Mouse (Mus musculus) hematopoietic stem cell, adult 5-6 weeks (primary cell): ENCODE measurements around the gene Slc27a3. TPM values are rescaled to one million over a fixed set of nuclear protein-coding genes. Genes with fewer than 3 reads are reported as not detected.

ENCODE experiments used
- ATAC-seq, 2 experiments: fragments of 125-278 bp in 1 of 2; replicated peaks in 1 of 2; 2 replicates each; pipeline ENCODE4 v1.8.0; 2016 to 2017; ENCODE audit warnings: inconsistent platforms in 2 of 2, mild to moderate bottlenecking in 2 of 2, moderate number of reproducible peaks in 2 of 2, low read depth in 1 of 2, moderate TSS enrichment in 1 of 2; ENCODE audit not compliant: low FRiP score in 2 of 2, poor library complexity in 2 of 2, severe bottlenecking in 2 of 2, insufficient read depth in 1 of 2, low TSS enrichment in 1 of 2
- total RNA-seq: library from RNA; stranded (forward); fragments of 172-1452, 232-1000 nt; gene quantifications from 2 replicates; pipeline ENCODE4 v1.2.3, GENCODE M21; 2017

Gene Slc27a3
- 0.60 and 1.1 TPM in 2 replicates for total RNA-seq

DNA sequence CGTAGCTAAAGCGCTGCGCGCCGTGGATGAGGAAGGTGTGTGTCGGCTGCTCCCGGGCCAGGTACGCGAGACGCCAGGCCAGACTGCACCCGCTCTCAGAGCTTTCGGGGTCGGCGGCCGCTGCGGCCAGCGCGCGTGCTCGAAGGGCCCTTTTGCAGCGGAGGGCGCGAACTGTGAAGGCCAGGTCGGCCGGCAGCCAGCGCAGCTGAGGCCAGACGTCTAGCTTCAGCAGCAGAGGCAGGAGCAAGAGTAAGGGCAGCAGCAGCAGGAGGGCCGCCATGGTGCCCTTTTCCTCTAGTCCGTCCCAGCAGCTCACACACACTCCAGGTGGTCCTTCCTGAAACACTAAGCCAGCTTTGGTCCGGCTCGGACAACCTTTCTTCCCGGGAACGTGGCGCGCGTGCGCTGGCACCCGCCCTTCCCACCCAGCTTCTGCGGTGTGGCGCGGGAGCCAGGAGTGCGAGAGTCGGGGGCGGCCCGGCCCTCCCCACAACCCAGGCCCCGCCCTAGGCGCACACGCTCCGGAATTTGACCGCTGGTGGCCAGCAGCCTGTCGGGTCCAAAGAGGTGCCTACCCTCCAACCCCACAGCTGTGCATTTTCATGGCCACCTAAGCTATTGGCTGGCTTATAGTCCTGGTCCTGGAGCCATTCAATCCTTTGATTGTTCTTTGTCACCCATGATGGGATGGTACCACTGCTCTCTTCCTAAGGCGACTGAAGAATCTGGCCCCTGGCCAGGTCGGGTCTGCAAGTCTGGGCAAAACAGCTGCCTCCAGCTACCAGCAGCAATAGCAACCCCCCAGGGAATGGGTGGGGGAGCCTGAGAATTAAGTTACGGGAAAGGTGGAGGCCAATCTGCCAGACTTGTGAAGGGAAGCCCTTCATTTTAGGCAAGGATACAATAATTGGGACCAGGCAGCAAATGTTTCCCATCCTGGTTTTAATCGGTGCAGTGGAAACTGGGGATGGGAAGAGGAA is at the start of gene Slc27a3:
Slc27a3 (minus strand) TSS at position 428 of the 980 bp plus-strand sequence.
- 0 out of 4 replicates have a peak, but pooled peaks of 1 of the 2 experiments have one; percentile 4 for ATAC-seq

DNA sequence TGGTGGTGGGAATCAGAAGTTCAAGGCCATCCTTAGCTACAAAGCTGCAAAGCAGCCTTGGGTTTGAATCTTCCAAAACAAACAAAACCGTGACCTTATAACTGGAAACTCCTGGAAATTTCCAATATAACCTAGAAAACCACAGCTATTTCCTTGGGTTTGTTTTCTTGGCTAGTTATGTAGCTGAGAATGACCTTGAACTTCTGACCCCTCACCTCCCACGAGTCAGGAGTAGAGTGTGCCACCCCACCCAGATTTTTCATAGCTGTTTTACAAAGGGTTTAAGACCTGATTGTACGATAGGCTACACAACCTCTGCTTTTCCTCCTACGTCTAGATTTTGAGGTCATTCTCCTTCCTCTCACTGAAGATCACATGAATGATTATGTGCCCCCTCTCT is 47.4 kb upstream of the Slc27a3 start:
- no peak for ATAC-seq

DNA sequence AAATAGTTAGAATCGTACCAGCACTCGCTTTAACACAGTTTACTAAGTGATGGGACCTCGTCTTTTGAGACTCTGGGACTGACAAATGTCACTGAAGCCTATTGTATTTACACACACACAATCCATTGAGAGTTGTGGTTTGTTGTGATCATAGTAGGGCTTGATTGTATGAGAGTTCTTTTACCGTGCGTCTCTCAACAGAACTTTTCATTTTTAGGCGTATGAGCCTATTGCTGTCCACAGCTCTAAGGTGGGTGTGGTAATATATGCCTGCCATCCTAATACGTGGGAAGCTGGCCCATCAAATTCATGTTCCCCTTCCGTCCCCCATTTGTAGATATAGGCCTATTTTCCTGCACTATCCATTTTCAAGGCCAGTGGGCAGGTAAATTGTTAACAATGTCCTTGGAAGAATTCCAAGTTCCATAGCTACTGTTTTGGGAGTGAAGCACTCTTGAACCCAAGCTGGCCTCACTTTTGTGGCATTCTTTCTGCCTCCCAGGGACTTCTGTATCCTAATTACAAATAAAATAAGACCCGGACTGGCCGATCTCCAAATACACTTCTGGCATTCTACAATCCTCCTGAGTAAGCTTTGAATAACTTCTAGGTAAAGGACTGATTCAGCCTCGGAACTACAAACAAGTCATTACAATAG is 44.5 kb upstream of the Slc27a3 start:
- ATAC-seq = no peak

DNA sequence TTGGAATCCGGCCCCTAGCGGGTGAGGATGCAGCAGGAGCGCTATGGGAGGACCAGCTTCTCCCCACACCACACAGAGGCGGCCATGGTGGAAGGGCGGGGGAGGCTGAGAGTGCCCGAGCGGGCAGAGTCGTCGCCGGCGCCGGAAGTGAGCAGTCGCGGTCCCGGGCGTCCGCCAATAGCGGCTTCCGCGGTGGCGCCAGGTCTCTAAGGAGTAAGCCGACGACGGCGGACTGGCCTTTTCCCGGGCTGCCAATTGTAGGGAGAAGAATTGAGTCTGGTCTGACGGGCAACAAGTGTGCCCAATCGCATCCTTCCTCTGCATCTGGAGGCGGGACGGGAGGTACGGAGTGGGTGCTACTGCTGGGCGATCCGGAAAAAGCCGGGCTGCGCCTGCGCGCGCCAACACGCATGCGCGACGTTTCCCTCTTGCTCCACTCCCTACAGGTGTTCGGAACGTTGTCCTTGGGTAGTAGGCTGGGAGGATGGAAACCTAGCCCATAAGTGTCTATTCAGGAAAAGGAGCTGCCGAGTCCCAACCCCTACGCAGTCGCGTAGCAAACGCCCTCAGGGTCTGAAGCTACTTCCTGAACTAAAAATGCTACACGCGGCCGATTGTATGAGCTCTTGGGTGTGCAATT is 43.8 kb upstream of the Slc27a3 start, which contains the start of gene Ints3:
Ints3 (minus strand) TSS at position 242 of the 640 bp plus-strand sequence.
- ATAC-seq = peak; percentile 99

- ATAC-seq = peak; percentile 28 to 41; a peak in 3 of 4 replicates
These were observed 43.1 kb upstream of the Slc27a3 start for GRCm38 (mm10) chr3:90432811-90433219.

- ATAC-seq = no peak
These were observed 42.6 kb upstream of the Slc27a3 start for GRCm38 (mm10) chr3:90432348-90432747.

DNA sequence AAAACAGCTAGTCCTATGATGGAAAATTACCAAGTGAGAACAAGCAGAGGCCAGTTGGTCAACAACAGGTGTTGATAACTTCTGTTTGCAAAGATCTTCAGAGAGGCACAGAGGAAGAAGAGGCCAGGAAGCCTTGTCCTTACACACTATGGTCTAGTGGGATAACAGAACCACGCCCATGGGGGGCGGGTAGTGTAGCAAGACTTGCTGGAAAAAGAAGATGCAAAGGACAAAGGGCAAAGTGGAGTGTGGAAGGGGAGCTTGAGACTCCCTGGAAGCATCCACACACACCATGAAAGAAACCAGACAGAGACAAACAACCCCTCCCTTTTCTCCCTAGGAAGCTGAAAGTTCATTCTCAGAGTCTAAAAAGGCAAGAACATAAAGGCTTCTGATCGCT is 39.8 kb upstream of the Slc27a3 start:
- ATAC-seq = no peak

- ATAC-seq = no peak
These were observed 38.4 kb upstream of the Slc27a3 start for GRCm38 (mm10) chr3:90428186-90428585.

DNA sequence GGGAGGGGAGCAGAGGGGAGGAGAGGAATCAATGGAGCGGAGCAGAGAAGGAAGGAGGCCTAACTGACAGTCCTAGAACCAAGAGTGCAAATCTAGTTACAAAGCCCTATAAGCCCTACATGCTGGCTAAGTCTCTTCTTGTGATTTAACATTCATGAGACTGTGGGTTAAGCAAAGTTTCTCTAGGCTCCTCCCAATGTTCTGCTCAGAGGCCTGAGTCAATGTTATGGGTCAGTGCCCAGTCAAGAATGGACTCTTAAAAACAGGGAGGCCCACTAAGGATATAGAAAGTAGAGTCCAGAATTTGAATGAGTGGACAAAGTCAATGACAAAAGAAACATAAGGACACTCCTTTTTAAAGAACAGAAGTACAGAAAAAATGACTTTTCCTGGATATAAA is 37.8 kb upstream of the Slc27a3 start:
- no peak for ATAC-seq

DNA sequence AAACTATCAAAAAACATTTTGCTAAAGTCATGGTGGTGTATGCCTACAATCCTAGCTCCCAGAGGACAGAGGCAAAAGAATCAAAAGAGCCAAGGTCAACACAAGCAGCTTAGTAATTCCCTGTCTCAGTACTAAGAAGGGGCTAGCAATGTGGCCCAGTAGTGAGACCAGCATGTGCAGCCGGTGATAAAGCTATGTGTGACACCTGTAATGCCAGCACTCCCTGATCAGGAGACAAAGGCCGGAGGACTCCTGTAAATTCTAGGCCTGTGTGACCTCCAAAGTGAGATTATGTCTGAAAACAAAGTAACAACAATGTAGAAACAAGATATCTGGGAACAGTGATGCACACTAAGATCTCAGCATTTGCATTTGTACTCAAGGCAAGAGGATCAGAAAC is 35.8 kb upstream of the Slc27a3 start:
- no peak for ATAC-seq

DNA sequence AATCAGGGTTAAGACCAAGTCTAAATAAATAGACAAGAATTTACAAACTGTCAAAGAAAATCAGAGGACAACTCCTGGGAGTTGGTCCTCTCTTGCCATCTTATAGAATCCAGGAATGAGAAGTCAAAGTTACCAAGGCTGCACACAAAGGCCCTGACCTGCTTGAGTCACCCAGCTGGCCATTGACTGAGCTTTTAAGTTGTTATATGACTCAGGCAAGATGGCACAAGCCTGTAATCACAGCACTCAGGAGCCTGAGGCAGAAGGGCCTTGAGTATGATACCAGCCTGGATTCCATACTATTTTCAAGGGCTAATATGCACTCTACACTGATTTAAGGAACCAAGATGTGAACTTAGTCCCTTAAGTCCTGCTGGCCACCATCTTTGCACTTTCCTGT is 33.8 kb upstream of the Slc27a3 start:
- ATAC-seq = no peak

- ATAC-seq = no peak
These were observed 31.0 kb upstream of the Slc27a3 start for GRCm38 (mm10) chr3:90420696-90421095.

GRCm38 (mm10) chr3:90413011-90413396 is 23.3 kb upstream of the Slc27a3 start:
- ATAC-seq = 0 out of 4 replicates have a peak, but pooled peaks of 1 of the 2 experiments have one; percentile 18

GRCm38 (mm10) chr3:90412312-90413010 is 22.7 kb upstream of the Slc27a3 start:
- peak; percentile 72 to 80; a peak in 2 of 4 replicates for ATAC-seq

GRCm38 (mm10) chr3:90408721-90409120 is 19.0 kb upstream of the Slc27a3 start:
- peak in 1 of 2 experiments; percentile 27; a peak in 1 of 4 replicates for ATAC-seq

DNA sequence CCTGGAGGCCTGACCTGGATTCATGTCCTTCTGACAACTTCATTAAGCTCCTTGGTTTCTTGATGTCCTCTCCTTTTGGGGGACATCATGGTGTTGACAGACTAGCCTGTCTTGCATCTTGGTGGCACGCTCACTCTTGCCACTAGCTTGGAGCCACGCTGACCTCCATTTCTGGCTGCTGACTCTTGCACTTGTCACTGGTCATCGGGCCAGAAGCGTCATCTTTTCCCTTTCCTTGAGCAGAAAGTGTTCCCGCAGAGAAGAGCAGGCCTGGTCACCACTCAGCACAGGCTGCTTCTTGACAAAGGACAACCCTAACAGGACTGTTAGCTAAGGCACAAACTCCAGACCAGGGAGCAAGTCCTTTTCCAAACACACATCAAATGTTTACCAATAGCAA is 16.7 kb upstream of the Slc27a3 start:
- no peak for ATAC-seq

- ATAC-seq = no peak
These were observed 14.9 kb upstream of the Slc27a3 start for GRCm38 (mm10) chr3:90404609-90405008.
